Mouse (Mus musculus): ENCODE data around the gene Nfib.

The Nfib gene

DNA sequence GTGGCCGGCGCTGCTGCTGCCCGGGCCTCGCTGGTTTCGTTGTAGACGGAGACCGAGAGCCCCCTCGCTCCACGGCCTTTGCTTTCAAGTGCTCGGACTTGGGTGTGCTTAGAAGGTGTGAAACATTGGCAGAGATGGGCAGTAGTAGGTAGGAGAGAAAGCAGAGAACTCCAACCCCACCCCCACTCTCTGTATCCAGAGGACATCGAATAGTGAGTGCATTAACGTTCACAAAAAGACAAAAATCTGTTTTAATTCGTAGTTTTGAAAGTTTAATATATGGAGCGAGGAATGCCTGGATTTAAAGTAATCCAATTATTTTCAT, 192.2 kb downstream of the Nfib start:
- in situ Hi-C loops (cut with MboI, MseI): loop anchor here (10.0 kb wide), 1 partner anchor 421 kb away; no protein-coding TSS in a partner anchor

DNA sequence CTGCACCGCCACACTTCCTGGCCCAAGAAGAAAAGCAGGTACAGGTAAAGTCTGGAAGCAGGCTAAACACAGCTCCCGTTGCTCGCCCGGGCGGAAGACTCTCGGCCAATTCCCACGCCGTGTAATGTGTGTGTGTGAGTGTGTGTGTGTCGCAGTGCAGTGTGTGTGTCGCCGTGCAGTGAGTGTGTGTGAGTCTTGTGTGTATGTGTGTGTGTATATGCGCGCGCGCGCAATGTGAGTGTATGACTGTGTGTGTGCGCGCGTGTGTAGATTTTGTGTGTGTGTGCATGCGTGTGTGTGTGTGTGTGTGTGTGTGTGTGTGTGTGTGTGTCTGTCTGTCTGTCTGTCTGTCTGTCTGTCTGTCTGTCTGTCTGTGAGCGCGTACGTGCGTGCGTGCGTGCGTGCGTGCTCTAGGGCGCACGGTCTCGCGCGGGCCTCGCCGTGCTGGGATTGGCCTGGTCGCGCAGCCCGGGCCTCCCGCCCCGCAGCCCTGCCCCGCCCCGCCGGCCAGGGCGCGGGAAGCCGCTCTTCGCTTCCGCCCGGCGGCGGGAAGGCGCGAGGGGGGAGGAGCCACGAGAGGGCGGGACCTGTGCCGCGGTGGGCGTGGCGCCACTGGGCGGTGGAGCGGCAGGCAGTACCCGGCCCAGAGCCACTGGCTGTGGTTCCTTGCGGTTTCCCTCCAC, 192.7 kb downstream of the Nfib start:
- in situ Hi-C loops (cut with MboI, MseI): loop anchor here (10.0 kb wide), 1 partner anchor 422 kb away; no protein-coding TSS in a partner anchor

DNA sequence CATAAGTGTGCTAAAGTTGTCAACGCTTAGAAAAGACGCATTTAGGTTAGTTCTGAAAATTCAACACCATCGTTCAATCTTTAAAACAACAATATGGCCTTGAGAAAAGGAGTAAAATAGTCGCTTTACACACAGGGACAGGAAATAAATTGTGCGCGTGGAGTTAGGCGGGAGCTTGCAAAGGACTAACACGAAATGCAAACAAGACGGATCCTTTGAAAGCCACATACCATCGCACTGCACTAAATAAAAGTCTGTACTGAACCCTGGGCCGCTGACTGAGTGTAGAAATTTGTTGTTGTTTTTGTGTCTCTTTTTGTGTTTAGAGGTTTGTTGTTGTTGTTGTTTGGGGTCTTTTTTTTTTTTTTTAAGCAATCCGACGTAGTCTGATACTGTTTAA, 193.2 kb downstream of the Nfib start:
- in situ Hi-C loops (cut with MboI, MseI): loop anchor here (10.0 kb wide), 1 partner anchor 422 kb away; no protein-coding TSS in a partner anchor

DNA sequence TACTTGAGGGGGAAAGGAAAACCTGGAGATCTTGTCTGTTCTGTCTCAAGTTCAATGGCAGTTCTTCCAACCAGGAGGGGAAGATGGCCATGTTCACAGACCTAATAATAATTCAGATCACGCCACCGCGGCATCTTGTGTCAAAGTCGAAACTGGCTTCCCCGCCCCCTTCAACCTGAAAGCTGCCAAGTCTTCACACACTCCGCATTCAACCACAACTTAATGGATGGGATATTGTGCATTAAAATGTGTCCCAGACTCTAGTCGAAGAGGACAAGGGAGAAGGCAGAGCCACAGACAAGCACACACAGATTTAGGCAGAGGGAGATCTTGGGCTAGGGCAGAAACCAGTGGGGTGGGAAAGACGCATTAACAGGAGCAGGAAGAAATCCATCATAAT, 194.0 kb downstream of the Nfib start:
- in situ Hi-C loops (cut with MboI, MseI): loop anchor here (10.0 kb wide), 1 partner anchor 423 kb away; no protein-coding TSS in a partner anchor

DNA sequence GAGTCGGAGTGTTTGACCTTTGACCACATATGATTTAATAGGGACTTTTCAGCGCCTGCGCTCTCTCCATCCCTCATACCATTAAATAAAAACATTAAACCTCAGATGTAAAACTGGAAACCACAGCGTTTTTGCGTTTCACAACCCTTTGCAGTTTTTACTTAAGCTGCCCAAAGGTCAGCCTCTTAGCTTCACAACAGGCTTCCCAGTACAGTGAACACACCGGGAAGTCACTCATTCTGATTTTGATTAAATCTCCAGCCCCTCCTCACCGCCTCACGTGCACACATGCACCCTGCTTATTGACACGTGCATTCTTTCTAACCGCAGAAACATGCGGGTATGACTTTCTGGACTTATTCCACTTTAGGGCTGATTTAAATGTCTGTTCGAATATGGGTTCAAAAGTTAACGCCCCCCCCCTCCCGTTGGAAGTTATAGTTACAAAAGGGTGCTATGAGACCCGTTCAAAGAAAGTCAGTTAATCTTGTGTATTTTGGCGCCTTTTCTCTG, 194.5 kb downstream of the Nfib start:
- in situ Hi-C loops (cut with MboI, MseI): loop anchor here (10.0 kb wide), 1 partner anchor 424 kb away; no protein-coding TSS in a partner anchor

DNA sequence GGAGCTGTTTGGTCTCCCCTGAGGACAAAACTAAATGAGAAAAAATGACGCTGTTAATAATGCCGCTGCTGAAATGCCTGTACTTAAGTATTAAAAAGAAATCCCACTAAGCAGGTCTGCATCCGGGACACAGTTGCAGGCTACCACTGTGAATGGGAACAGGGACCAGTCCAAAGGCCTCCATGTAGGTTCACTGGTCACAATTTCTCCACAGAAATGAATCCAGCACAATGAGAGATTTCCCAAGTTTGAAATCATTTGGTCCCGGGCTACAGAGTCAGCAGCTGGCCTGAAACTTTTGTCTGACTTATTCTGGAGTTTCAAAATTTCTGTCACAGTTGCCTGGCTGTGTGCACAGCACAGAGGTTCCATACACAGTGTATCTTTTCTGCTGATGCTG, 195.8 kb downstream of the Nfib start:
- in situ Hi-C loops (cut with MboI, MseI): loop anchor here (10.0 kb wide), 1 partner anchor 425 kb away; no protein-coding TSS in a partner anchor

DNA sequence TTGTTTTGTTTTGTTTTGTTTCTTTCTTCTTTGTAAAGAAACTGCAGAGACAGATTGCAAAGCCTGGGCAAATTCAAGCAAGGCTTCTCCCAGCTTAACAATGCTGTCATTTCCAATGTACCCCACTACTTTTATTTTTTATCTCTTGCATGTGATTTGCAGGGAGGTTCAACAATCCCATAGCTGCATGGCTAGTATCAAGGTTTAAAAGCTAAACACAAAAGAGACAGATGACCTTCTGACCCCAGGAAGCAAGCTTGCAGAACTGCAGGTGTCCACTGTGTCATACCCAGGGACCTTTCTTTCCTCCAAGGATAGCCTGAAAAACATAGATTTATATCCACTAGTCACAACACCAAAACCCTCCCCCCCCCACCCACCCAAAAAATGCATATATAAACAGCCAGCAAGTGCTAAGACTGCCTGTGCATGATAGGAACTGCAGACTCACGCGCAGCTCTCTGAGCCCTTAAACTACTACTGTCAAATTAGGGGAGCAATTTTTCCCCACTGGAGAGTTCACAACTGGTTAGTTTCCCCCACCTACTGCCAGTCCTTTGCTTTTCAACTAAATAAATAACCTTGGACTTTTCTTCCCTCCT, 196.3 kb downstream of the Nfib start:
- in situ Hi-C loops (cut with MboI, MseI): no loop called here

DNA sequence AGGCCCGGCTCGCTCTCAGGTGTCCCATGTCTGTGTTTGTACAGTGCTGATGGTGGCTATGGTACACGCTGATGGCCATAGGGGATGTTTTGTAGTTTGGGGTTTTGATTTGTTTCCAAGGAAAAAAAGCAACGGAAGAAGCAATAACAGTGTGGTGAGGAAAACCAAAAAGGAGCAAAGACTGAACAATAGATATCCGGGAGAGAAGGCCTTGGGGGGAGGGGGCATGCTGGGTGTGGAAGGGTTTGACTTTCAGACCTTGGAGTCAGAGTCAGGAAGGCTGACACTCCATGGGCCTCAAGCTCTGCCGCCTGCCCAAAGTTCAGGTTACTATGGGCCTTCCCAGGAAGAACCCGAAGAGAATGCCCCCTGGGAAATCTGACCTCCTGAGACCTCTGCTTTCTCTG, 197.3 kb downstream of the Nfib start:
- in situ Hi-C loops (cut with MboI, MseI): no loop called here

DNA sequence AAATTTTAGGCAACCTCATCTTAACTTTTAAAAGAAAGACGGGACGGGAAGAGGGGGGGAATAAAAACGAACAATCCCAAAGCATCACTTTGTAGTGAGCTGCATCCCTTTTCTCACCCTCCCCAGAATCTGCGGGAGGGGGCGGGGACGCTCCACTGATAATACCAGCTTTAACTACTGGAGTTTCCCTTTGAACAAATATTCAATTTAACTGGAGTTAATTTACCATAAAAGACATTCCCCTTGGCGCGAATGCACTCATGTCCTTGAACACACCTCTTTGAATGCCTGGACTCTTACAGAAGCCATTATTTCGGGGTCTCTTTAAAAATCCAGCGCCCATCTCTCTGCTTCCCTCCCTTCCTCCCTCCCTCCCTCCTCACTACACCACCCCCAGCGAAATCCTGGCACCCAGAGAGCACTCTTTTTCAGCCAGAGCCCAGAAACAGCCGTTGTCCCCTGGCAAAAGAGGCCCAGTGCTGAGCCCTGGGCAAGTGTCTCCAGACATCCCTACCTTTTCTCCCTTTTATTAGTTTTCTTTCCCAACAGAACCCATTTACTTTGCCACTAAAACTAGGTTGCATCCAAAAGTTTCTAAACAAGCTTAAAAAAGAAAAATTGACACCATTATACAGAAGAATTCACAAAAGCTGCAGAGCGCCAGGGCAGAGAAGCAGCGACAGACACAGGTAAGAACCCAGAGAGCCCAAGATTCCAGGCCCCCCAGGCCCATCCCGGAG, 197.8 kb downstream of the Nfib start:
- in situ Hi-C loops (cut with MboI, MseI): no loop called here

DNA sequence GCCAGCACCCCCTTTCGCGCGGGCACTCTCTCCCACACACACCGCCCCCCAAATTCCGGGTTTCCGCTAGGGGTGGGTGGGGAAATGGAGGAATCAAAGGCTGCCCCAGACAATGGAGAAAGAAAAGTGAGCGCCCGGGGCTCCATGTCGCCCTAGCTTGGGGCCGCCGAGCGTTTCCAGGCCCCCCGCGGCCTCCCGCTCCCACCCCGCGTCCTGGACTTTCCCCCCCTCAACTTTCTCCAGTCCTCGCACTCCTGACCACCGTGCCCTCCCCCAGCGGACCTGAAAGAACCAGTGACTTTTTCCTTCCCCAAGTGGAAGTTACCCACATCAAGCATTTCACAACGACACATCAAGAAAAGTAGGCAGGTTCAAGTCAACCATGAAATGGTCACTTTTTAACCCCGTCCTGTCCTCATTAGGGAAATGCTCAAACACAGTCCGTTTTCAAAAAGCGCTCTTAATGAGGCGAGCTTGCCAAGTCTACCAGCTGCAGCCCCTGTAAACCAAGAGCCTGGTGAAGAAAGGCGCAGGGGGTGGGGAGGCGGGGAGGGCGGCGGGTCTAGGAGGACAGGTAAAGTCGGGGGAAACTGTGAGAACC, 198.7 kb downstream of the Nfib start:
- in situ Hi-C loops (cut with MboI, MseI): no loop called here

DNA sequence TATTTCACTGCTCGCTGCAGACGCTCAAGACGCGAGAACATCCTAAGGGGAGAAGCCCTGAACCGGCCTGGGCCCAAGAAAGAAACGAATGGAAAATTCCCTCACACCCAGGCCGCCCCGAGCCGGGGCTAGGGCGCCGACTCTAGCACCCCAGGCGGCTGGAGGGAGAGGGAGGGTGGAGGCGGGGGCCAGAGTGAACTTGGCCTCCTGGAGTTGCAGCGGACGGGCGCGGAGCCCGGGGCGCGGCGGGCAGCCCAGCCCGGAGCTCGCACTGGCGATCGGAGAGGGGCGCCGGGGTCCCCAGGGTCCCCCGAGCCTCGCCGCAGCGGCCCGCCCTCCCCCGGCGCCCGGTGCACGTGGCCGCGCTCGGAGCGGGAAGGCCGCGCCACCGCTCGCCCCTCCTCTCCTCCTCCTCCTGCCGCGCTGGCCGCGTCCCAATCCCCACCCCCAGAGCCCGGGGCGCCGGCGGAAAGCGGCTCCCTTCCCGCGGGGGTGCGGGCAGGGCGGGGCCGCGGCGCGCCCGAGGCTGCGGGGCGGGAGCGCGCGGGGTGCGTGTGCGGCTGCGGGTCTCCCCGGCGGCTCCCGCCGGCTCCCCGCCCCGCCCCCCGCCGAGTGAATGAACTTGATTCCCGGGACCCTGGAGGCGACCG, 199.3 kb downstream of the Nfib start:
- in situ Hi-C loops (cut with MboI, MseI): no loop called here

DNA sequence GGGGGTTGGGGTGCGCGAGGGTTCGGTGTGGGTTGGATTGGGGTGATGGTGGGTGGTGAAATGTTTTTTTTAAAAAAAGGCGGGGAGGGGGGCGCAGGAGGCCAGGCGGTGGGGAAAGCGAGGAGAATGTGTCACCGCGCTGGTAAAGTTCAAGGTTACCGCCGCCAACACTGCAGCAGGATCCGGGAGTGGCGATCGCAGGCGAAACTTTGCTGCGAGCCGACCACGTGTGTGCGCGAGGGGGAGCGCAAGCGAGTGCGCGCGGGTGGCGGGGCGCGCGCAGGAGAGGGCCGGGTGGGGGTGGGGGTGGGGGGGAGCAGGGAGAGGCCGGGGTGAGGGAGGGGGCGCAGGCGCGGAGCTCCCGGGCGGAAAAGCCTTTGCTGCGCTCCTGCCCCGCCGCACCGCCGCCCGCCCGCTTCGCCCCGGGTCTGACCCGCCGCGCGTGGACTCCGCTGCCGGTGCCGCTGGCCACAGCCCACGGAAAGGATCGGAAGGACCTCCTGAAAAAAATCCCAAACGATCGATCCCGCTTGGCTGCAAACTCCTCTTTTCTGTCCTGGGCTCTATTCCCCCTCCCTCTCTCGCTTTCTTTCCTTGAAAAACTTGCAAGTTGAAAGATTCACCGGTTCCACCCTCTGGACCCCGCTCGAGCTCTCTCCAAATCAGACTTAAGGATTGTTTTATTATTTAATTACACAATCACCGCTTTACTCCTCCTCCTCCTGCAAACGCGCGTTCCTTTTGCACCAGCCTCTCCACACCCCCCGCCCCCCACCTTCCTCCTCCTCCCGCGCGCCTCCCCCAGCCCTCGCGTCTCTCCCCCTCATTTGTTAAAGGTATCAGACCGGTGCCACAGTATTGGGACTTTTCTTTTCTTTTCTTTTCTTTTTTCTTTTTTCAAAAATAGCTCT, 200.2 kb downstream of the Nfib start:
- in situ Hi-C loops (cut with MboI, MseI): no loop called here

DNA sequence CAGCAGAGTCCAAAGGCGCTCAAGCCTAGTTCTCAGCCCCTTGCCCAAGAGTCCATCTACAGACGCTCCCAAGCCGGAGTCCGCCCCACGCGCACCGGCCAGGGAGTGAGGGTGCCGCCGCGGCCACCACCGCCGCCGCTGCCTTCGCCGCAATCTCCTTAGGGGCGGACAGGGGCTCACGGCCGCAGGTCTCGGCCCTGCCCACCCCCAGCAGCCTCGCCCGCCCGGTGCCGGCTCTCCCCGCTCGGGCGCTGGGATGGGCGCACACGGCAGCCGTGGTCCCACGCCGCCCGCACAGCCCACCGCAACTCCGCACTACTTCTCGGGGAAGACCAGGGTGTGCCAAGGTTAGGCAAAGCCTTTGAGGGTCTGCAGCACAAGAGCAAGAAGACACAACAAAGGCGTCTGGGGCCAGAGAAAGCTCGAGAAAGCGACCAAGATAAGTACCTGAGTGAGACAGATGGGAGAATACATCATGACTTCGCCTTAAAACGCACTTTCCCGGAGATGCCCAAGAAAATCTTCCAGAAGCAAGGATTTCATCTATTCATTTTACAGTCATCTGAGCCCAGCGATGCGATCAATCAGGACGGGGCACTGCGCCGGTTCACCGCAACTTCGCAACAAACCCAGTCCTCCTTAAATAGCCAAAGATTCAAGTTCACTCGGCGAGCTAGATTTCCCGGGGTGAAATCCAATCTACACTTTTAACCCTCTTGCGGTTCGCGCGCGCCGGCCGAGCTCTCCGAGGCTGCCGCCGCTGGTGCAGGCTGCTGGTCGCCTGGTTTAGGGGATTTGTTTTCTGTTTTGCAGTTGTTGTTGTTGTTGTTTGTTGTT, 201.0 kb downstream of the Nfib start:
- in situ Hi-C loops (cut with MboI, MseI): no loop called here

DNA sequence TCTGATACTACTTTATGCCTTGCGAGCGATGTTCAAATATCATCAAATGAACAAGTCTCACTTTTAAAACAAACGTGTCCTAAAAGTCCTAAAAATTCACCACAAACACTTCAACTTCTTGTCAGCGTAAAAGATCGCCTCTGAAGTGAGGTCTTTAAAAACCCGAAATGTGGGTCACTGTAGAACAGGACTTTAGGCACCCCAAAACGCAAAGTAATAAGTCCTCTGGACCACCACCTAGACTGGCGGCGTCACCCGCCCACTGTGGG, 201.6 kb downstream of the Nfib start:
- in situ Hi-C loops (cut with MboI, MseI): no loop called here

DNA sequence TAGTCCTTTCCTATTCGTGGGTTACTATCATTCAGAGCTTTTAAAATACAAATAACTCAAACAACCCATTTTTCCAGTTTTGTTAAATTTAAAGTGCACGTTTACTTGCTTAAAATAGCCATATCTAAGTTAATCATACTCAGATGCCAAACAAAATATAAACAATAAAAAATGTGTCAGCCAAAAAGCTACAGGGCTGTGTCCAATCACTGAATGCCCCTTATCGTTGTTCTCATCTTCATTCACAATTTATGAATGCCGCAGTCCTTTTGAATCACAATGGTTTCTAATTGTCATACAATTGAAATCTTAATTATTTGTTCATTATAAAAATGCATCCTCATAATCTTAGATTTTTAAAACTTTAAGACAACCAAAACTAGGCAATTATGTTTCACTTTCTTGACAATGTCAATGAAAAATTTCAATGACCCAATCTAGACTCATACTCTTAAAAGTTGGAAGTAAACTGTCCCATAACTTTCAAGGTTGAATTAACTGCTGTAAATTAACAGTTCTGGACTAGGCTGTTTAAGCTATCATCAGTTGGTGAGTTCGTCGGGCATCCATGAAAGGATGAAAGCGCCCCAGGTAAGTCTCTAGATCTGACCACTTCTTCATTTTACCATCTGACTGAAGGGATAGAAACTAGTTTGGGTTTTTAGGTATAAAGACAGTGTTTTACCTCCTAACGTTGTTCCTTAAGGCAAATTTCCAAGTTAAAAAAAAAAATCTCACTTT, 202.1 kb downstream of the Nfib start:
- in situ Hi-C loops (cut with MboI, MseI): no loop called here

DNA sequence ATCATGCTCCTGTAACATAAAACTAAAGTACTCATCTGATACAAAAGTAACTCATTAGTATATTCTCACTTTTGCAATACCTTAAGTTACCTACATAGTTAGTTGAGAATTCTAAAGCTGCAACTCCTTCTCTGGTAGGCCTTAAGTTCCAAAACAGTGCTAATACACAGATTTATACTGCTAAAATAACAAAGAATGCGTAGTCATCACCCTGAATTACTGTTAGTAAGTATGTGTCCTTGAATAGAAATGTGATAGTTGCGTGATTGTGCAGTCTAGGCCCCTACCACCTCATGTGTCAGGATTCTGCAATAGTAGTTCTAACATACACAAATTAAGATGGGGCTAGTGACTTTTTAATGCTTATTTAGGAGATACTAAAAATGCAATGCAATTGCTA, 202.9 kb downstream of the Nfib start:
- in situ Hi-C loops (cut with MboI, MseI): no loop called here

DNA sequence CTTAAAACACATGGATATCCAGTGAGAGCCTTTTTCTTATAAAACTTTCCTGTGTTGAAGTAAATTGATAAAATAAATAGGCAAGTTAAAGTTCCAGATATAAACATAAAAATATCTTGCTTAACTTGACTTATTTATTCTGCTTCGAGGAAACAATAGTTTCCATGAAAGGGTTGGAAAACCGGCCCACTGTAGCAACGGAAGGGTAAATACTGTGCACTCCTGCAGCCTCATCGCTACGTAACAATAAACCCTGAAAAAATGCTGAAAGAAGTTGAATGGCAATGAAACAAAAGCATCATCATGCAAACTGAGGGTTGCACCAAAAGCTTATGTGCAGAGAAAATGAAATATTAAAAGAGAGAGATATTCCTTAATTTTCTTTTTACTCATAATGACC, 203.5 kb downstream of the Nfib start:
- in situ Hi-C loops (cut with MboI, MseI): no loop called here

DNA sequence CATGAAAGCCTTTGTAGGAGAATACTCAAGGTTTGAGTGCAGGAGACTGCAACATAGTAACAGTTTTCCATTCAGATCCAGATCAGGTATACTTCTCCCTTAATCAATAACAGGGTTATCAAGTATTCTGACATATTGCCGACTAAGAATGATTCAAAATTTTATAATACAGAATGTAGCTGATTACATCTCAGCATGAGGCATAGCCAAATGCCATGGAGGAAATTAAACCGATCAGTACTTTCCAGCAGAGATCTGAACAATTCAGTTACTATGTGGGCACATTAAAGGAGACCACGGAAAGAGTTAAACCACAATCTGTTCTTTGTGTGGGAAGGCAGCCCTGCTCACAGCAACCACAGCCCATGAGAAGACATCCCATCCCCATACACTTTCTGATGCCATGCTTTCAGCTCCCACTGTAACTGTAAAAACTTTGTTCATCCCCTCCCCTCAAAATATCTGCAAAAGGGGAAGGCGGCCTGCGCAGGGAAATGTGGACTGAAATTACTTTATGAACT, 204.9 kb downstream of the Nfib start:
- in situ Hi-C loops (cut with MboI, MseI): no loop called here
